Mouse (Mus musculus) monocyte, adult 2 months (primary cell): ENCODE data around the gene Rpsa.

ENCODE experiments used
- DNase-seq, 2 experiments: peaks; one replicate each; pipeline ENCODE4 v3.0.0; 2022; ENCODE audit warnings: low spot score in 2 of 2, low read depth in 1 of 2

Rpsa gene

GRCm38 (mm10) chr9:120163862-120164261, 36.4 kb downstream of the Rpsa start:
- no peak for DNase-seq

GRCm38 (mm10) chr9:120167826-120168225, 40.3 kb downstream of the Rpsa start:
- DNase-seq: no peak

GRCm38 (mm10) chr9:120171295-120171694, 43.8 kb downstream of the Rpsa start:
- DNase-seq: peak in 1 of 2 experiments; percentile 27

- no peak for DNase-seq
Observed at GRCm38 (mm10) chr9:120174436-120175137, 47.1 kb downstream of the Rpsa start.

- DNase-seq: no peak
Observed at GRCm38 (mm10) chr9:120178813-120179212, 51.3 kb downstream of the Rpsa start.
